Mouse (Mus musculus) midbrain, embryonic 13.5 days (tissue): ENCODE data around the gene Rab3a. TPM values are rescaled to one million over a fixed set of nuclear protein-coding genes. Genes with fewer than 3 reads are reported as not detected.

ENCODE experiments used
- ATAC-seq: fragments of 200-750 bp; cut with Nextera tagmentation; 2 replicates; pipeline ENCODE4 v1.8.0; 2017; ENCODE audit warnings: mild to moderate bottlenecking, moderate TSS enrichment, moderate library complexity
- H3K27ac ChIP-seq: fragments of 300-500 bp; sonication (generic); 2 replicates; pipeline ENCODE4 v1.5.1; 2015; ENCODE audit warnings: inconsistent platforms, mild to moderate bottlenecking, moderate library complexity
- H3K27me3 ChIP-seq: fragments of 300-500 bp; sonication (generic); 2 replicates; pipeline ENCODE4 v1.6.1; 2015; ENCODE audit warnings: mild to moderate bottlenecking, inconsistent platforms
- H3K36me3 ChIP-seq: fragments of 300-500 bp; sonication (generic); 2 replicates; pipeline ENCODE4 v1.6.1; 2015; ENCODE audit warnings: mild to moderate bottlenecking, inconsistent platforms
- H3K4me1 ChIP-seq: fragments of 300-500 bp; sonication (generic); replicated peaks from 2 replicates; pipeline ENCODE4 v1.6.1; 2015; ENCODE audit warnings: inconsistent platforms
- H3K4me2 ChIP-seq: fragments of 300-500 bp; sonication (generic); replicated peaks from 2 replicates; pipeline ENCODE4 v1.6.1; 2015; ENCODE audit warnings: moderate library complexity, mild to moderate bottlenecking, inconsistent platforms
- H3K4me3 ChIP-seq: fragments of 300-500 bp; sonication (generic); replicated peaks from 2 replicates; pipeline ENCODE4 v1.5.1; 2015; ENCODE audit warnings: mild to moderate bottlenecking, inconsistent platforms
- H3K9ac ChIP-seq: fragments of 300-500 bp; sonication (generic); replicated peaks from 2 replicates; pipeline ENCODE4 v1.6.1; 2015; ENCODE audit warnings: mild to moderate bottlenecking, inconsistent platforms
- H3K9me3 ChIP-seq: fragments of 300-500 bp; sonication (generic); 2 replicates; pipeline ENCODE4 v1.6.1; 2016; ENCODE audit warnings: mild to moderate bottlenecking, inconsistent platforms
- WGBS: fragments of 180-500 bp; shearing (Covaris S2); methylation state at CpG from one replicate; pipeline ENCODE4 v1.1.7; 2015; 5-methylcytosine and 5-hydroxymethylcytosine counted together
- polyA plus RNA-seq: library from polyadenylated mRNA; unstranded; fragments of >200 nt; fragmentation: Nextera tagmentation; extraction: Ambion mirVana; gene quantifications from 2 replicates; pipeline ENCODE4 v1.2.1, GENCODE M21; 2015

Rab3a gene
- polyA plus RNA-seq, 1 experiment from 2014 or later: 261 TPM

- no peak overlapping the region for H3K9ac ChIP-seq
- WGBS: 1% methylated on average over 3 of the region's 3 CpGs
- H3K4me1 ChIP-seq: peaks cover 43% of the 10 kb centered on the region
- ATAC-seq: no peak
- H3K4me2 ChIP-seq: no peak overlapping the region
- peaks cover 21% of the 10 kb centered on the region for H3K36me3 ChIP-seq
- no peak overlapping the region for H3K4me3 ChIP-seq
- no peaks in the 10 kb centered on the region for H3K9me3 ChIP-seq
- no peak overlapping the region for H3K27ac ChIP-seq
- peaks cover 21% of the 10 kb centered on the region for H3K27me3 ChIP-seq
Measured at GRCm38 (mm10) chr8:70763354-70763753, 8.9 kb downstream of the Rab3a start.

GRCm38 (mm10) chr8:70764026-70764425 is 9.5 kb downstream of the Rab3a start:
- no peak overlapping the region for H3K4me3 ChIP-seq
- H3K9ac ChIP-seq: no peak overlapping the region
- H3K4me1 ChIP-seq: peaks cover 36% of the 10 kb centered on the region
- peaks cover 22% of the 10 kb centered on the region for H3K36me3 ChIP-seq
- peaks cover 21% of the 10 kb centered on the region for H3K27me3 ChIP-seq
- H3K4me2 ChIP-seq: no peak overlapping the region
- H3K9me3 ChIP-seq: no peaks in the 10 kb centered on the region
- WGBS: 88% methylated on average over 8 of the region's 8 CpGs
- no peak overlapping the region for H3K27ac ChIP-seq
- ATAC-seq: no peak

GRCm38 (mm10) chr8:70764676-70765075 is 10.2 kb downstream of the Rab3a start:
- H3K27ac ChIP-seq: no peak overlapping the region
- no peak overlapping the region for H3K4me2 ChIP-seq
- WGBS: 94% methylated on average over 13 of the region's 13 CpGs

GRCm38 (mm10) chr8:70765329-70765728 is 10.8 kb downstream of the Rab3a start:
- 79% methylated on average over 9 of the region's 9 CpGs for WGBS
- H3K27ac ChIP-seq: no peak overlapping the region
- no peak for ATAC-seq
- peaks cover 21% of the 10 kb centered on the region for H3K27me3 ChIP-seq
- peaks cover 26% of the 10 kb centered on the region for H3K4me1 ChIP-seq
- H3K9ac ChIP-seq: peak overlapping the region; percentile 60; the same call in 1 of the 2 replicates
- H3K4me2 ChIP-seq: peak overlapping the region; percentile 54; the same call in 1 of the 2 replicates
- no peaks in the 10 kb centered on the region for H3K9me3 ChIP-seq
- peaks cover 31% of the 10 kb centered on the region for H3K36me3 ChIP-seq
- H3K4me3 ChIP-seq: no peak overlapping the region; the same call in 1 of the 2 replicates

More at GRCm38 (mm10) chr8:70764676-70765075, 10.2 kb downstream of the Rab3a start:
- no peak overlapping the region for H3K4me3 ChIP-seq
- no peak for ATAC-seq
- H3K36me3 ChIP-seq: peaks cover 24% of the 10 kb centered on the region
- H3K4me1 ChIP-seq: peaks cover 33% of the 10 kb centered on the region
- no peaks in the 10 kb centered on the region for H3K9me3 ChIP-seq
- H3K9ac ChIP-seq: no peak overlapping the region
- peaks cover 21% of the 10 kb centered on the region for H3K27me3 ChIP-seq

GRCm38 (mm10) chr8:70765838-70766570 is 11.5 kb downstream of the Rab3a start:
- H3K27ac ChIP-seq: no peak overlapping the region
- peak overlapping the region; percentile 60 for H3K9ac ChIP-seq
- WGBS: 3% methylated on average over 34 of the region's 34 CpGs
- H3K9me3 ChIP-seq: no peaks in the 10 kb centered on the region
- H3K4me2 ChIP-seq: peak overlapping the region; percentile 54
- H3K4me3 ChIP-seq: peak overlapping the region; percentile 27
- ATAC-seq: no peak
- H3K27me3 ChIP-seq: peaks cover 21% of the 10 kb centered on the region
- H3K4me1 ChIP-seq: peaks cover 24% of the 10 kb centered on the region
- peaks cover 37% of the 10 kb centered on the region for H3K36me3 ChIP-seq

- H3K4me2 ChIP-seq: peak overlapping the region; percentile 54
- peak overlapping the region; percentile 60 for H3K9ac ChIP-seq
- WGBS: 10% methylated on average over 21 of the region's 21 CpGs
- H3K4me1 ChIP-seq: peaks cover 18% of the 10 kb centered on the region
- H3K9me3 ChIP-seq: no peaks in the 10 kb centered on the region
- no peak overlapping the region for H3K27ac ChIP-seq
- peak overlapping the region; percentile 27 for H3K4me3 ChIP-seq
- H3K36me3 ChIP-seq: peaks cover 45% of the 10 kb centered on the region
- peaks cover 21% of the 10 kb centered on the region for H3K27me3 ChIP-seq
- no peak for ATAC-seq
Measured at GRCm38 (mm10) chr8:70766571-70767440, 12.3 kb downstream of the Rab3a start.

GRCm38 (mm10) chr8:70767503-70767902 is 13.0 kb downstream of the Rab3a start:
- ATAC-seq: no peak
- Histone ChIP-seq H3K4me2 (no peak overlapping the region), H3K4me3 (no peak overlapping the region), H3K9ac (0 out of 2 replicates have a peak overlapping the region, but pooled peaks have one; percentile 8), H3K27me3 (peaks cover 21% of the 10 kb centered on the region), H3K27ac (no peak overlapping the region), H3K9me3 (no peaks in the 10 kb centered on the region), H3K36me3 (peaks cover 52% of the 10 kb centered on the region), H3K4me1 (peaks cover 18% of the 10 kb centered on the region)
- 81% methylated on average over 6 of the region's 6 CpGs for WGBS

- no peak overlapping the region for H3K4me3 ChIP-seq
- no peak overlapping the region for H3K27ac ChIP-seq
- ATAC-seq: no peak
- no peak overlapping the region for H3K4me2 ChIP-seq
- H3K36me3 ChIP-seq: peaks cover 60% of the 10 kb centered on the region
- peaks cover 21% of the 10 kb centered on the region for H3K27me3 ChIP-seq
- H3K4me1 ChIP-seq: peaks cover 23% of the 10 kb centered on the region
- no peaks in the 10 kb centered on the region for H3K9me3 ChIP-seq
- 95% methylated on average over 32 of the region's 32 CpGs for WGBS
- no peak overlapping the region for H3K9ac ChIP-seq
Measured at GRCm38 (mm10) chr8:70768231-70768776, 13.8 kb downstream of the Rab3a start.

GRCm38 (mm10) chr8:70768956-70769355 is 14.5 kb downstream of the Rab3a start:
- Histone ChIP-seq H3K4me2 (no peak overlapping the region), H3K27ac (no peak overlapping the region), H3K27me3 (peaks cover 21% of the 10 kb centered on the region), H3K4me3 (no peak overlapping the region), H3K9ac (no peak overlapping the region), H3K36me3 (peaks cover 67% of the 10 kb centered on the region), H3K9me3 (no peaks in the 10 kb centered on the region), H3K4me1 (peaks cover 29% of the 10 kb centered on the region)
- ATAC-seq: peak; percentile 18
- WGBS: 87% methylated on average over 16 of the region's 16 CpGs

- no peak overlapping the region for H3K4me3 ChIP-seq
Measured at GRCm38 (mm10) chr8:70769359-70769758, 14.9 kb downstream of the Rab3a start.

GRCm38 (mm10) chr8:70769858-70770257 is 15.4 kb downstream of the Rab3a start:
- no peak for ATAC-seq
- Histone ChIP-seq H3K36me3 (peaks cover 73% of the 10 kb centered on the region), H3K4me3 (no peak overlapping the region), H3K4me2 (no peak overlapping the region), H3K27me3 (peaks cover 21% of the 10 kb centered on the region), H3K9me3 (no peaks in the 10 kb centered on the region), H3K27ac (no peak overlapping the region), H3K9ac (no peak overlapping the region; the same call in 1 of the 2 replicates), H3K4me1 (peaks cover 38% of the 10 kb centered on the region)
- WGBS: 74% methylated on average over 12 of the region's 12 CpGs

More at GRCm38 (mm10) chr8:70769359-70769758, 14.9 kb downstream of the Rab3a start:
- Histone ChIP-seq H3K9me3 (no peaks in the 10 kb centered on the region), H3K27ac (no peak overlapping the region), H3K4me2 (no peak overlapping the region), H3K9ac (no peak overlapping the region), H3K4me1 (peaks cover 33% of the 10 kb centered on the region), H3K36me3 (peaks cover 68% of the 10 kb centered on the region), H3K27me3 (peaks cover 21% of the 10 kb centered on the region)
- 6% methylated on average over 26 of the region's 26 CpGs for WGBS
- peak; percentile 71 for ATAC-seq

GRCm38 (mm10) chr8:70770748-70771147 is 16.3 kb downstream of the Rab3a start:
- H3K4me3 ChIP-seq: no peak overlapping the region
- H3K36me3 ChIP-seq: peaks cover 74% of the 10 kb centered on the region
- no peaks in the 10 kb centered on the region for H3K9me3 ChIP-seq
- H3K27me3 ChIP-seq: peaks cover 19% of the 10 kb centered on the region
- no peak for ATAC-seq
- no peak overlapping the region for H3K9ac ChIP-seq
- WGBS: 95% methylated on average over 13 of the region's 13 CpGs
- peaks cover 46% of the 10 kb centered on the region for H3K4me1 ChIP-seq
- no peak overlapping the region for H3K27ac ChIP-seq
- no peak overlapping the region for H3K4me2 ChIP-seq
